Mouse (Mus musculus) neural tube, embryonic 14.5 days (tissue): ENCODE data around the gene Nup214. TPM values are rescaled to one million over a fixed set of nuclear protein-coding genes. Genes with fewer than 3 reads are reported as not detected.

Experiments
- ATAC-seq: fragments of 200-750 bp; cut with Nextera tagmentation; 2 replicates; pipeline ENCODE4 v1.8.0; 2017; ENCODE audit warnings: low read depth, mild to moderate bottlenecking, moderate TSS enrichment, moderate library complexity
- H3K27ac ChIP-seq: fragments of 300-500 bp; sonication (generic); 2 replicates; pipeline ENCODE4 v1.5.1; 2014; ENCODE audit warnings: low read depth, mild to moderate bottlenecking, control low read depth, low read length, moderate library complexity, mixed read lengths
- H3K27me3 ChIP-seq: fragments of 300-500 bp; sonication (generic); 2 replicates; pipeline ENCODE4 v1.6.1; 2014; ENCODE audit warnings: low read length; ENCODE audit not compliant: control insufficient read depth, insufficient read depth
- H3K36me3 ChIP-seq: fragments of 300-500 bp; sonication (generic); 2 replicates; pipeline ENCODE4 v1.6.1; 2014; ENCODE audit warnings: low read length, mixed read lengths; ENCODE audit not compliant: control insufficient read depth, insufficient read depth
- H3K4me1 ChIP-seq: fragments of 300-500 bp; sonication (generic); 2 replicates; pipeline ENCODE4 v1.6.1; 2014; ENCODE audit warnings: low read length; ENCODE audit not compliant: control insufficient read depth, insufficient read depth
- H3K4me2 ChIP-seq: fragments of 300-500 bp; sonication (generic); 2 replicates; pipeline ENCODE4 v1.6.1; 2014; ENCODE audit warnings: mild to moderate bottlenecking, low read depth, low read length, control low read depth
- H3K4me3 ChIP-seq: fragments of 300-500 bp; sonication (generic); 2 replicates; pipeline ENCODE4 v1.5.1; 2014; ENCODE audit warnings: low read depth, low read length, control low read depth, mixed read lengths
- H3K9ac ChIP-seq: fragments of 300-500 bp; sonication (generic); replicated peaks from 2 replicates; pipeline ENCODE4 v1.6.1; 2014; ENCODE audit warnings: low read depth, mild to moderate bottlenecking, control low read depth, low read length, mixed read lengths
- H3K9me3 ChIP-seq: fragments of 300-500 bp; sonication (generic); 2 replicates; pipeline ENCODE4 v1.6.1; 2016; ENCODE audit warnings: low read length; ENCODE audit not compliant: control insufficient read depth
- WGBS: fragments of 180-500 bp; shearing (Covaris S2); extraction: QIAGEN DNeasy Blood & Tissue Kit; methylation state at CpG from one replicate; pipeline ENCODE4 v1.1.7; 2014; 5-methylcytosine and 5-hydroxymethylcytosine counted together
- polyA plus RNA-seq: library from polyadenylated mRNA; unstranded; fragments of >200 nt; fragmentation: Nextera tagmentation; extraction: Ambion mirVana; gene quantifications from 2 replicates; pipeline ENCODE4 v1.2.1, GENCODE M21; 2014

The Nup214 gene
- polyA plus RNA-seq, 1 experiment from 2014 or later = 59.9 TPM

DNA sequence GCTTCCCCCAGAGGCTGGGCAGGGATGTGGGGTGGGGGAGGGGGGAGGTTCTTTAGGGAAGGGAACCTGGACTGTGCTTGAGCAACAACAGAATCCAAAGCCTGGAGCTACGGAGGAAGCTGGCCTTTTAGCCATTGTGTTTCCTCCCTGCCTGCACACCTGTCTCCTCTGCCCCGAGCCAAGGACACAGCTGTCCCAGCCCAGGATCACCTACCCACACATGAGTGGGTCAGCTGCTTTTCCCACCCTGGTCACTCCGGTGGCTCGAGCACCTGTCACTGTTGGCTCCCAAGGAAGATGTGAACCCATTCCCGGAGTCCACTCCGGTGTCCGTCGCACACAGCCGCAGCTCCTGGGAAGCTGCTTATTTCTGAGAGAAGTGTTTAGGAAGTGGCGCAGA is 17.0 kb upstream of the Nup214 start:
- Histone ChIP-seq H3K4me3 (no peak overlapping the region), H3K9me3 (no peaks in the 10 kb centered on the region), H3K4me1 (no peaks in the 10 kb centered on the region; the same call in 1 of the 2 replicates), H3K4me2 (no peak overlapping the region), H3K27ac (no peak overlapping the region), H3K27me3 (no peaks in the 10 kb centered on the region), H3K9ac (no peak overlapping the region), H3K36me3 (no peaks in the 10 kb centered on the region)
- no peak for ATAC-seq
- WGBS = 91% methylated on average over 10 of the region's 10 CpGs

DNA sequence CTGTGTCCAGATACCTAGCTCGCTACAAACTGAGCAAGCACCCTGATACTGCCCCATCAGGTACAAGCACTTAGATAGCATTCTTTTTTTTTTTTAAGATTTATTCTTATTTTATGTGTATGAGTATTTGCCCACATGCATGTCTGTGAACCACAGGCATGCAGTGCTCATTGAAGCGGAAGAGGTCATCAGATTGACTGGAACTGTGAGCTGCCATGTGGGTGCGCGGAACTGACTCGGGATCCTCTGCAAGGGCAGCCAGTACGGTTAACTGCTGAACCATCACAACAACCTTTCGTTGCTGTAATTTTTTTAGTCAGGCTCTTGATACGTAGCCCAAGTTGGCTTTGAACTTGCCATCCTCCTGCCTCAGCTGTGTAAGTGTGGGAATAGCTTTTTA is 13.2 kb upstream of the Nup214 start:
- Histone ChIP-seq H3K9ac (no peak overlapping the region), H3K4me2 (no peak overlapping the region), H3K4me3 (no peak overlapping the region), H3K27ac (no peak overlapping the region), H3K9me3 (no peaks in the 10 kb centered on the region), H3K4me1 (no peaks in the 10 kb centered on the region; the same call in 1 of the 2 replicates), H3K36me3 (no peaks in the 10 kb centered on the region), H3K27me3 (no peaks in the 10 kb centered on the region)
- ATAC-seq = no peak
- 92% methylated on average over 8 of the region's 8 CpGs for WGBS

DNA sequence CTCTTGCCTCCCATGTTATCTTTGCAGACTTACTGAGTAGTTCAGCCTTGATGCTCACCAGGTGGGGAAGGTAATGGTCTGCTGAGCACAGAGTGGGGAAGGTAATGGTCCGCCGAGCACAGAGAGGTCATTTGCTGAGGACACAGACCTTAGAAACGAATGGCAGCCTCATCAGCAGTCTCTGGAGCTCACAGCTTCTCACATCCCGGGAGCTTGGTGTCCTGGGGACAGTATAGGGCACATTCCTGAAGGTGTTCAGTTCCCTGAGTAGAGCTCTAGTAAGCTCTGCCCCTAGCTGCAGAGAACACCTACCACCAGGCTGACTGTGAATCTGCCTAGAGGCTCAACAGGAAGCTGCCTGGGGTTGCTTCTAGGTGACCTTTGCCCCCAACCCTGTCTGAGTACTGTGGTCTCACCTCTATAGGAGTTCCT is 12.4 kb upstream of the Nup214 start:
- Histone ChIP-seq H3K36me3 (no peaks in the 10 kb centered on the region), H3K27me3 (no peaks in the 10 kb centered on the region), H3K27ac (peak overlapping the region; percentile 78), H3K4me2 (no peak overlapping the region), H3K4me3 (no peak overlapping the region), H3K9ac (no peak overlapping the region), H3K9me3 (no peaks in the 10 kb centered on the region), H3K4me1 (no peaks in the 10 kb centered on the region; the same call in 1 of the 2 replicates)
- ATAC-seq = no peak
- WGBS = 69% methylated on average over 4 of the region's 4 CpGs

DNA sequence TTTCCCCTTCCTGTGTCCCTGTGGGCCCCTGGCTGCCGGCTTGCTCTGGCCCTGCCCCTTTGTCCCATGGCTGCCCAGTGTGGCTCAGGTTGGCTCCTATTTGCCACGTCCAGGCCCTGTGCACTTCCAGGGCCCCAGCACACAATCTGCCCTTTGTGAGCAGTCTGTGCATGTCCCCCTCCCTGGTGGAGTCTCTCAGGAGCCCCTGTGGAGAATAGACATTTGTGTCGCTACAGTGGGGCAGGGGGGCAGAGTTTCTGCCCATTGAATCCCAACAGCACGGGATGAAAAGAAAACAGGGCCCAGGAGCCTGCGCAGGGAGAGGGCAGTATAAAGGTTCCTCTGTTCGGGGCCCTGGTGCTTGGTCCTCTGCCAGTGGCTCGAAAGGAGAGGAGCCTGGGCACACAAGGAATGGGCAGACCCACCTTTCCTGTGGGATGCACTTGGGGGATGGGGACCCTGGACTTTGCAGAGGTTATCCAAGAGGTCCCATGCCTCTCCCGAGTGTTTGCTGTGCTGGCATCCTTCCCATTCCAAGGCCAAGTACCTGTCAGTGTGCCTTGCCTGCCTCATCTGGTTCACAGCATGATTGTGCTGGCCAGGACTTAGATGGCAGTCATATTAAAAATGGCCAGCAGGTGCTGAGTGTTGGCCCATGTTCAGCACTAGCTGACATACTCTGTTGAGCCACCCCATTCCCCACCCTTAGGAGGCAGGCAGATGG is 11.6 kb upstream of the Nup214 start:
- no peak overlapping the region for H3K4me2 ChIP-seq
- H3K27me3 ChIP-seq = no peaks in the 10 kb centered on the region
- H3K4me3 ChIP-seq = no peak overlapping the region
- 32% methylated on average over 8 of the region's 8 CpGs for whole genome bisulfite sequencing
- H3K36me3 ChIP-seq = no peaks in the 10 kb centered on the region
- no peaks in the 10 kb centered on the region for H3K9me3 ChIP-seq
- H3K27ac ChIP-seq = peak overlapping the region; percentile 78
- no peak overlapping the region for H3K9ac ChIP-seq
- ATAC-seq = peak; percentile 93
- no peaks in the 10 kb centered on the region; the same call in 1 of the 2 replicates for H3K4me1 ChIP-seq

DNA sequence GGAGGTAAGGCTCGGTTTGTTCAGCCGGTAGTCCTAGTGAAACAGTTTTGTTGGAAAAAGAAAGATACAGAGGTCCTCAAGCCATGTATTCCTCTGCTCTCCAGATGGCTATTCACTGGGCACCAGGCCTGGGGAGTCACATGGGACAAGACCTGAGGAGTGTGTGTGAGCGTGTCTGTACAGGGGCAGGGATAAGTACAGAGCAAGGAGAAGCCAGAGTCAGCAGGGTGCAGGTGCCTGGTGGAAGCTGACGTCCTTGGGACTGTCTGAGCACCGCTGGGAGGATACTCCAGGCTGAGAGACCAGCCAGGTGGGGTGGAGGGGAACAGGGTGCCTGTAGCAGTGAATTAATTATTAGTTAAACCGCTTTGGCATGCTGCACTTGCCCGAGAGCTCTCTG is 10.7 kb upstream of the Nup214 start:
- Histone ChIP-seq H3K9me3 (no peaks in the 10 kb centered on the region), H3K27ac (peak overlapping the region; percentile 78), H3K4me3 (no peak overlapping the region), H3K36me3 (no peaks in the 10 kb centered on the region), H3K4me2 (no peak overlapping the region), H3K27me3 (no peaks in the 10 kb centered on the region), H3K9ac (no peak overlapping the region), H3K4me1 (no peaks in the 10 kb centered on the region; the same call in 1 of the 2 replicates)
- WGBS = 76% methylated on average over 7 of the region's 7 CpGs
- peak; percentile 22; the same call in 1 of the 2 replicates for ATAC-seq

DNA sequence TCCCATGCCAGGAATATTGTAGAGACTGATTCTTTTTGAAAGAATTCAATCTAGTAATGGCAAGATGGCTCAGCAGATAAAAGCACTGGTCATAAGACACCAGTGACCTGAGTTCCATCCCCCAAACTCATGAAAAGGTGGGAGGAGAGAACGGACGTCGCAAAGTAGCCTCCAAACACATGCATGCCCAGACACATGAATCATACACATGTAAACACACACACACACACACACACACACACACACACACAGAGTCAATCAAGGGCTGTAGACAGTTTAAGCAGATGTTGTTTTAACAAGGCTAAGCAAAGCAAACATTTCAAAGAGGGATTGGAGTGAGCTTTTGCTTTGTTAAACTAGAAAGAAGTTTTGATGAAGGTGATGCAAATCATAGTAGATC is 10.0 kb upstream of the Nup214 start:
- Histone ChIP-seq H3K4me1 (no peaks in the 10 kb centered on the region; the same call in 1 of the 2 replicates), H3K36me3 (no peaks in the 10 kb centered on the region), H3K4me3 (no peak overlapping the region), H3K9me3 (no peaks in the 10 kb centered on the region), H3K4me2 (no peak overlapping the region), H3K27me3 (no peaks in the 10 kb centered on the region), H3K27ac (no peak overlapping the region), H3K9ac (no peak overlapping the region)
- 92% methylated on average over 3 of the region's 3 CpGs for WGBS
- ATAC-seq = no peak

DNA sequence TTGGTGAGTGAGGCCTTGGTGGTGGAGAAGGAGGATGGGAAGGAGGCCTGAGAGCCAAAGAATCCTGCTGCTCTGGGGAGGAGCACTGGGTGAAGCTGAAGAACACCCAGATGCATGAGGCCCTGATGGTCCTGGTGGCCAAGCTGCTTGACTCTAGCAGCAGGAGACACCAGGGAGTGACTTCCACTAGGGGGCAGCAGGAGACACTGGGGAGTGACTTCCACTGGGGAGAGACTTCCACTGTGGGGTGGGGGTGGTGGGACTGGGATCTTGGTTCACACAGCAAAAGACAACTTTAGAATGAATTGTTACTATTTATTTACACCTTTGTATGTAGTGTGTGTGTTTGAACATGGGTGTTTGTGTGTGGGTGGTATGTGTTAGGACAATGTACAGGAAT is 9.1 kb upstream of the Nup214 start:
- Histone ChIP-seq H3K9me3 (no peaks in the 10 kb centered on the region), H3K4me1 (no peaks in the 10 kb centered on the region; the same call in 1 of the 2 replicates), H3K36me3 (no peaks in the 10 kb centered on the region), H3K27ac (no peak overlapping the region), H3K4me2 (no peak overlapping the region), H3K4me3 (no peak overlapping the region), H3K27me3 (no peaks in the 10 kb centered on the region), H3K9ac (no peak overlapping the region)
- ATAC-seq = no peak

DNA sequence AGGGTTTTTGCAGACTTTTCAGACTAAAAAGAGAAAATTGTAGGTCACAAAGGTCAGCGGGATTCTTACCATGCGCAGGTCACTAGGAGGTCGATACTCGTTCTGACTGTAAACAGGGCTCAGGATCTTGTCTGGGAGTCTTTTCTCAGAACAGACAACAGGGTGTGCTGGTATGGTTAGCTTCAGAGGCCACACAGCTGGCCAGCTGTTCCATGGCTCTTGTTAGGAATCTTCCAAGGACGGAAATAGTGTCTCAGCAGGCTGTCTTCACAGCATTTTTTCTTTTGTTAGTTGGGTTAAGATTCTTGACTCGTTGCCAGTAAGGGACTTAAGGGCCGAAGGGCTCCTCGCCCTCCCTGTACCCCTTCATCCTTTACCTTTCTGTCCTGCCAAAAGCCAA is 7.4 kb upstream of the Nup214 start:
- no peak for ATAC-seq
- H3K4me1 ChIP-seq = no peaks in the 10 kb centered on the region; the same call in 1 of the 2 replicates

DNA sequence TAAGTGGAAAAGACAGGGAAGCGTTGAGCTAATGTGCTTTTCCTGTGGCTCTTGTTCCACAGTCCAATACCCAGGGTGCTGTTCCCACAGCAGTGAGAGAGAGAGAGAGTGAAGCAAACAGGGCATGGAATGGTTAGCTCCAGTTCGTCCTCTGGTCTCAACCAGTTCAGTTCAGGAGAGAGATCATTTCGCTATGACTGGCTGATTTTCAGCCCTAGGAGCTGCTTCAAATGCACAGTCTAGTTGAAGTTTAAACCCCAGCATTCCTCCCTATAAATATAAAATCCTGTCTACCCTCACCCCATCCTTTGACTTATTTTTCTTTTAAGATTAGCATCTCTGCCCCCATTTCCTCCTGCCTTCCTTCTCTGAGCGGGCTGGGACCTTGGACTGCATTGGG is 1.6 kb upstream of the Nup214 start:
- Histone ChIP-seq H3K9ac (no peak overlapping the region), H3K36me3 (peaks cover 21% of the 10 kb centered on the region), H3K9me3 (no peaks in the 10 kb centered on the region), H3K4me3 (no peak overlapping the region), H3K4me1 (peaks cover 7% of the 10 kb centered on the region), H3K27me3 (no peaks in the 10 kb centered on the region; the same call in 1 of the 2 replicates), H3K4me2 (no peak overlapping the region), H3K27ac (no peak overlapping the region)
- ATAC-seq = no peak
- WGBS = 88% methylated on average over 4 of the region's 4 CpGs

More for the DNA sequence above, 7.4 kb upstream of the Nup214 start:
- no peaks in the 10 kb centered on the region for H3K9me3 ChIP-seq
- H3K27me3 ChIP-seq = no peaks in the 10 kb centered on the region
- H3K9ac ChIP-seq = no peak overlapping the region
- no peak overlapping the region for H3K27ac ChIP-seq
- no peak overlapping the region for H3K4me3 ChIP-seq
- WGBS = 77% methylated on average over 8 of the region's 8 CpGs
- no peak overlapping the region for H3K4me2 ChIP-seq
- 0 out of 2 replicates have a peak, but pooled peaks cover 8% of the 10 kb centered on the region for H3K36me3 ChIP-seq
